Mouse (Mus musculus) heart, embryonic 13.5 days (tissue): ENCODE measurements at regions not wholly inside any gene's neighbourhood (a gene's known extent, or its start where the extent isn't known, plus 50 kb on each side); places are given as distances from the start of the nearest gene placed in this dataset.

ENCODE experiments used
- ATAC-seq: fragments of 200-750 bp; cut with Nextera tagmentation; 2 replicates; pipeline ENCODE4 v1.8.0; 2017; ENCODE audit warnings: moderate TSS enrichment; ENCODE audit not compliant: insufficient number of reproducible peaks, low FRiP score, low TSS enrichment; ENCODE audit errors: extremely low read depth
- H3K27ac ChIP-seq: fragments of 300-500 bp; sonication (generic); replicated peaks from 2 replicates; pipeline ENCODE4 v1.5.1; 2015; ENCODE audit warnings: moderate library complexity, mild to moderate bottlenecking, inconsistent platforms
- H3K27me3 ChIP-seq: fragments of 300-500 bp; sonication (generic); replicated peaks from 2 replicates; pipeline ENCODE4 v1.6.1; 2015; ENCODE audit warnings: mild to moderate bottlenecking, inconsistent platforms
- H3K36me3 ChIP-seq: fragments of 300-500 bp; sonication (generic); 2 replicates; pipeline ENCODE4 v1.6.1; 2015; ENCODE audit warnings: mild to moderate bottlenecking, inconsistent platforms
- H3K4me1 ChIP-seq: fragments of 300-500 bp; sonication (generic); 2 replicates; pipeline ENCODE4 v1.6.1; 2015; ENCODE audit warnings: inconsistent platforms
- H3K4me2 ChIP-seq: fragments of 300-500 bp; sonication (generic); 2 replicates; pipeline ENCODE4 v1.6.1; 2015; ENCODE audit warnings: inconsistent platforms, mild to moderate bottlenecking, moderate library complexity
- H3K4me3 ChIP-seq: fragments of 300-500 bp; sonication (generic); 2 replicates; pipeline ENCODE4 v1.5.1; 2015; ENCODE audit warnings: moderate library complexity, mild to moderate bottlenecking, inconsistent platforms
- H3K9ac ChIP-seq: fragments of 300-500 bp; sonication (generic); 2 replicates; pipeline ENCODE4 v1.6.1; 2015; ENCODE audit warnings: inconsistent platforms, mild to moderate bottlenecking, moderate library complexity
- H3K9me3 ChIP-seq: fragments of 300-500 bp; sonication (generic); 2 replicates; pipeline ENCODE4 v1.6.1; 2016; ENCODE audit warnings: inconsistent platforms
- WGBS: fragments of 180-500 bp; shearing (Covaris S2); methylation state at CpG from one replicate; pipeline ENCODE4 v1.1.7; 2015; ENCODE audit warnings: mixed read lengths; 5-methylcytosine and 5-hydroxymethylcytosine counted together

DNA sequence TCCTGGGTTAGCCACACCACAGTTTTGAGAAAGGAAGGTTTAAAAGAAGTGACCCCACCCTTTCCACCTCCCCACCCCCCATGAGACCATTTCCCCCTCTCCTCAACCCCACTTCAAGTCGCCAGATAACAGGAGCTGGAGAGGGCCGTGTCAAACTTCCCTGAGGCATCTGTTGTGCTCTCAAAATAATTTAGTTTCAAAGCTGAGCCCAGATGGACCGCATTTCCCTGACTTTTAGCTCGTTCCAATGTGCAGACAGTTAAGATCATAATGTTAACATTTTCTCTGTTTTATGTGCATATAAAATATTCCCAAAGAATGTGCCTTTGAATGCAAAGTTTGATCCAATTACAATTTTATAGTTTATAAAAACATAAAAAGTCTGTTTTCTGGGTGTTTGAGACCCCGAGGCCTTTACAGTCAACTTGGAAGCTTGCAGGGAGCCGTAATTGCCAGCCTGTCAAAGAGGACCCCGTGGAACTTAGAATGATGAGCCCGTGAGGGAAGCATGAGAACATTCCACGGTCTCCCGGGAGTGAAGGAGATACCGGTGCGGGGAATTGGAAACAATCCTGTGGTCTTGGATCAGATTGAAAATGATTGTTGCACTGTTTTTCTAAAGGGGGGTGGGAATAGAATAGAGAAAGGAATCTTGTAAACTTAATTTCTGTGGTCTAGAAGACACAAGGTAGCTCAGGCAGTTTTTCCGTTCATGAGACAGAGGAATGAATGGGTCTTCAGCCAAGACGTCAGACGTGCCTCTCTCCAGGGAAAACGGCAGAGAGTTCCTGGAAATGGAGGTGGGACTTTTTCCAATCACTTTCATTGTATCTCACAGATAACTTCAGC lies 903.3 kb downstream of the Mrps31 start:
- Histone ChIP-seq H3K4me3 (no peak overlapping the region), H3K4me2 (no peak overlapping the region), H3K27ac (no peak overlapping the region), H3K9me3 (peaks cover 4% of the 10 kb centered on the region; the same call in 1 of the 2 replicates), H3K27me3 (no peaks in the 10 kb centered on the region), H3K36me3 (no peaks in the 10 kb centered on the region), H3K4me1 (peaks cover 7% of the 10 kb centered on the region), H3K9ac (no peak overlapping the region)
- 49% methylated on average over 16 of the region's 16 CpGs for WGBS
- ATAC-seq = no peak

DNA sequence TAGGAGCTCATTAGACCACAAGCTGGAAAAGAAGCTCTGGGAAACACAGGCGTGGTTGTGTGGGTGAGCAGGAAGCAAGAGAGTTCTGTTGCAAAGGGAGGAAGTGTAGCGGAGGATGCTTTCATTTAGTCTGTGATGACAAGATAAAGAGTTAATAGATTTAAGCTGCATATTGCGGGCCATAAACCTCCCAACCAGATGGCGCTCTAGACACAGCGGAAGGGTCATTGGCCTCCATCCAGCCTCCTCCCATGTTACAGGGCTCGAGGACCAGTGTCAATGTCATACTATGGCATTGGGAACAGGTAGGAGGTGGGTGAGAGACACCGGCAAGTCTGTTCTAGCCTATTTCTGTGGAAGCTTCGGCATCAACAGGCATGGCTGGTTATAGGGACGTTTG lies 908.4 kb downstream of the Mrps31 start:
- Histone ChIP-seq H3K27me3 (no peaks in the 10 kb centered on the region), H3K4me2 (no peak overlapping the region), H3K9me3 (no peaks in the 10 kb centered on the region), H3K9ac (no peak overlapping the region), H3K4me1 (peaks cover 18% of the 10 kb centered on the region), H3K36me3 (no peaks in the 10 kb centered on the region), H3K4me3 (no peak overlapping the region), H3K27ac (no peak overlapping the region)
- WGBS = 47% methylated on average over 9 of the region's 9 CpGs
- ATAC-seq = no peak

DNA sequence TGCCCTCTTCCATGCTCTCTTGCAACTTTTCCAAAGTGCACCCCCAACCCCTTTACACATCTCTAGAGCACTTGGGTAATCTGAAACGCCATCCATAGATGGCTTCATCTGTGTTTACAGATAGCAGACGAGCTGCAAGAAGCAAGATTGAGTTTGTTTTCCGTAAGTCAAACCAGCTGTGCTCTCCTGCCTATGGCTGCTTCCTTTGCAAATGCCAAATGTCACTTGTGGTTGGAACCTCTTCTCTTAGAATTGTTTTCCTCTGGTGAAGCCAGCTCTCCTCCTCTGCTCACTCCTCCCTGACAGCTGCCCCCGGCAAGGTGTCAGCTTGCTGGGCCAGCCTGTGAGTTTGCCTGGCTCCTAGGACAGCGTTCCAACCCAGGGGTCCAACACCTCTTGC lies 910.0 kb downstream of the Mrps31 start:
- H3K9ac ChIP-seq = no peak overlapping the region
- H3K9me3 ChIP-seq = no peaks in the 10 kb centered on the region
- H3K4me3 ChIP-seq = no peak overlapping the region
- no peak overlapping the region for H3K27ac ChIP-seq
- no peak overlapping the region for H3K4me2 ChIP-seq
- H3K36me3 ChIP-seq = no peaks in the 10 kb centered on the region
- WGBS = 34% methylated on average over 5 of the region's 5 CpGs
- H3K4me1 ChIP-seq = peaks cover 18% of the 10 kb centered on the region
- no peak for ATAC-seq
- H3K27me3 ChIP-seq = no peaks in the 10 kb centered on the region

DNA sequence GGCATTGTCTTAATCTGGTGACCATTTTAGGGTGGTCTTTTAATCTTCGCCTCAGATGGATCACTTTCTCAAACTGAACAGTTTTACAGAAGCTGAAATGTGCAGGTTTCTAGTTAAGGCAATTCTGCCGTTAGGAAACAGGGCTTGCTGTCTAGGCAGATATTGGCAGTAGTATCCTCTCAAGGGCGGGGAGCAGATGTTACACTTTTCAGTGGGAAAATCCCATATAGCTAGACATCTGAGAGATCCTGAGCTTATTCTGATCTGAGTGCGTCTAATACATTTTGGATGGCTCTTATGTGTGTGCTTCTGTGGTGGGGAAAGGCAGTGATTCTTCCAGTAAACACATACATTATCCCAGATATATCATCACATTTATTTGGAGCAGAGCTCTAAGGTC lies 916.1 kb downstream of the Mrps31 start:
- Histone ChIP-seq H3K4me2 (no peak overlapping the region), H3K27me3 (no peaks in the 10 kb centered on the region), H3K4me3 (no peak overlapping the region), H3K36me3 (no peaks in the 10 kb centered on the region), H3K9ac (no peak overlapping the region), H3K27ac (no peak overlapping the region), H3K4me1 (no peaks in the 10 kb centered on the region), H3K9me3 (no peaks in the 10 kb centered on the region)
- ATAC-seq = no peak
- WGBS = 78% methylated on average over 4 of the region's 4 CpGs

DNA sequence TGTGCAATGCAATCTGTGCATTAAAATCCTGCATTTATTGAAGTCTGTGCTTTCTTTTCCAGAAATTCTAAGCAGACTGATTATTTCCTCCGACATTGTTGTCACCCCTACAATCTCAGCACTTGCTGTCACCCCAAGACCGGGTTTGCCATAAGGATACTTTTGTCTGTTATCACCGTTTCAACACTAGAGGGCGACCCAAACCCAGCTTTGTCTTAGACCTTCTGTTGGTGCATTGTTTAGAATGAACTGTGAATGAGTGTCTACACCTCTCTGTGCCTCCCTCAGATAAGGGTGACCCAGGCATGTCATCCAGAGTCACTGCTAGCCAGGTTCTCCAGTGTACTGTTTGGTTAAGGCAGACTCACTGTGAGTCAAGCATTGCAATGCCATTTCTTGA lies 933.0 kb downstream of the Mrps31 start:
- no peak for ATAC-seq

DNA sequence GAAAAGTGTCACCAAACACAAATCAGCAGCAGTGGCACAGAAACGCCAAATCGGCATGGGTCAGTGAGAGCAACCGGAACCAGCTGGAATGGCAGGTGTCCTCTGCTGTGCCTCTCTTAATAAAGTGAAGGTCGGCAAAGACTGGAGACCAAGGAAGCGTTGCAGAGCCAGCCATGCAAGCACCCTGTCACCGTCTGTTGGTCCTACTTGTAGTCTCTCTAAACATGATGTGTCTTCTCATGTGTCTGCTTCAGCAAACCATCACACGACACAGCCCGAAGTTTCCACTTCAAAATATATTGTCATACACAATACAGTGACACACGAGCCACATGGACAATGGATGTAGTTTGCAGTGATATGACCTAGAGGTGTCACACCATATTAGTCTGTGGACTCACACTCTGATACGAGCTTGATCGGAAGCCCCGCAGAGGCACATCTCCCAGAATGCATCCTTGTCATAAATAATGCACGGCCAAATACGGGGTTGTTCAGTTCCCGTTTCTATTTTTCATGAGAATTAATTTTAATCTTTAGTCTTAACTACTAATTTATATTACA lies 940.3 kb downstream of the Mrps31 start:
- no peaks in the 10 kb centered on the region for H3K36me3 ChIP-seq
- no peak overlapping the region for H3K4me3 ChIP-seq
- no peak overlapping the region for H3K27ac ChIP-seq
- no peak for ATAC-seq
- no peaks in the 10 kb centered on the region for H3K9me3 ChIP-seq
- H3K4me1 ChIP-seq = peaks cover 16% of the 10 kb centered on the region
- H3K27me3 ChIP-seq = no peaks in the 10 kb centered on the region
- no peak overlapping the region for H3K9ac ChIP-seq
- peak overlapping the region; percentile 46; the same call in 1 of the 2 replicates for H3K4me2 ChIP-seq
- WGBS = 80% methylated on average over 15 of the region's 15 CpGs

More for the DNA sequence above, 933.0 kb downstream of the Mrps31 start:
- 0 out of 2 replicates have a peak, but pooled peaks cover 3% of the 10 kb centered on the region for H3K9me3 ChIP-seq
- no peaks in the 10 kb centered on the region for H3K4me1 ChIP-seq
- H3K27me3 ChIP-seq = no peaks in the 10 kb centered on the region
- H3K4me2 ChIP-seq = no peak overlapping the region
- no peak overlapping the region for H3K27ac ChIP-seq
- 17% methylated on average over 4 of the region's 4 CpGs for WGBS
- no peak overlapping the region for H3K4me3 ChIP-seq
- H3K9ac ChIP-seq = no peak overlapping the region
- no peaks in the 10 kb centered on the region for H3K36me3 ChIP-seq

DNA sequence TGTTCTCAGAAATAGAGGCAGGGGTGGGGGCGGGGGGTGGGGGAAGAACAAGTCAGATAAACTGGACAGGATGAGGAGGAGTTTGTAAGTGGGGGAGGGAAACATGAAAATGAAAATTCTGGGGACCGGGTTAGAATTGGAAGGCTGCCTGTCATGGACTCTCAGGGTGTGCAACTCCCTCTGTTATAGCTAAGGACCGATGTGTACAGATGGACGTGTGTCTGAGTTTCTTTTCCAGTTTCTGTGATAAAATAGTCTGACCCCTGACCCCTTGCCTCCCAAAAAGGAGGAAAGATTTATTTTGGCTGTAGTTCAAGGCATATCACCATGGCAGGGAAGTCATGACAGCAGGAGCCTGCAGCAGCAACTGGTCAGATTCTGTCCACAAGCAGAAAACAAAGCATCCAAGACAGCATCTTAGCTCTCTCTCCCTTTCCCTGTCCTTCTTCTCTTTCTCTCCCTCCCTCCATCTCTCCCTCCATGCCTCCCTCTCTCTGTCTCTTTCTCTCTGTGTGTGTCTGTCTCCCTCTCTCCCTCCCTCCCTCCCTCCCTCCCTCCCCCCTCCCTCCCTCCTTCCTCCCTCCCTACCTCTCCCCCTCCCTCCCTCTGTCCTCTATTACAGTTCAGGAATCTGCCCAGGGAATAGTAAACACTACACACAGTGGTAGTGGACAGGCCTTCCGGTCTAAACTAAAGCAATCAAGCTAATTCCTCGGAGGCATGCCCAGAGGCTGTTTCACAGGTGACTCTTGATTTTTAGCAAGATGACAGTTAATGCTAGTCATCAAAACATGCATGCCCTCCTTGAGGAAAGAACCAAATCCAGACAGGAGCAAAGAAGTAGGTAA lies 941.3 kb downstream of the Mrps31 start:
- ATAC-seq = no peak
- Histone ChIP-seq H3K4me1 (peaks cover 16% of the 10 kb centered on the region), H3K36me3 (no peaks in the 10 kb centered on the region), H3K4me3 (no peak overlapping the region), H3K4me2 (peak overlapping the region; percentile 46), H3K9me3 (no peaks in the 10 kb centered on the region), H3K27ac (peak overlapping the region; percentile 45), H3K9ac (peak overlapping the region; percentile 47; the same call in 1 of the 2 replicates), H3K27me3 (no peaks in the 10 kb centered on the region)
- 39% methylated on average over 6 of the region's 6 CpGs for WGBS

DNA sequence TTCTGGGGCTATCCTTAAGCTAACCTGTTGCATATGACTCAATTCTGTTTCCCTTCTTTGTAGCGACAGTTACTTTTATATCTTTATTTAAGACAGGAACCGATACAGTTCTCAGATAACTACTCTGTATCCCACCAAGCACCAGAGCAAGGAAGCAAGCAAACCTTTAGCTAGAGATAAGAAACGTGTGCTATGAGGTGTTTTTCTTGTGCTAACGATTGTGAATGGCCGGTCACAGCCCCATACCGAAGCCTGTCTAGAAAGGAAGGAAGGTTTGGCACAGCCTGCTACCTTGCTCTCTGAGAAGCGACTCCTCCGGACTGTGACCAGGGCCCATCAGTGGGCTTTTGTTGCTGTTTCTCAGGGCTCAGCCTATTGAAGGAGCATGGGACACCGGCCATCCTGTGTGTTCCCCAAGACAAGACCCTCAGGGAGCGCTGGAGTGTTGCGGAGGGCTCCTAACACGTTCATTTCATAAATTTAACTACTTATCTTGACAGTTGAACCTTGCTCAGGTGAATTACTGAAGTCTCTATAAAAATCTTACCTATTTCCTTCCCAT lies 949.0 kb downstream of the Mrps31 start:
- Histone ChIP-seq H3K9me3 (peaks cover 22% of the 10 kb centered on the region), H3K4me1 (peaks cover 10% of the 10 kb centered on the region), H3K27me3 (no peaks in the 10 kb centered on the region), H3K4me2 (no peak overlapping the region), H3K36me3 (no peaks in the 10 kb centered on the region; the same call in 1 of the 2 replicates), H3K4me3 (no peak overlapping the region), H3K9ac (no peak overlapping the region), H3K27ac (peak overlapping the region; percentile 13; the same call in 1 of the 2 replicates)
- ATAC-seq = no peak
- WGBS = 49% methylated on average over 12 of the region's 12 CpGs

DNA sequence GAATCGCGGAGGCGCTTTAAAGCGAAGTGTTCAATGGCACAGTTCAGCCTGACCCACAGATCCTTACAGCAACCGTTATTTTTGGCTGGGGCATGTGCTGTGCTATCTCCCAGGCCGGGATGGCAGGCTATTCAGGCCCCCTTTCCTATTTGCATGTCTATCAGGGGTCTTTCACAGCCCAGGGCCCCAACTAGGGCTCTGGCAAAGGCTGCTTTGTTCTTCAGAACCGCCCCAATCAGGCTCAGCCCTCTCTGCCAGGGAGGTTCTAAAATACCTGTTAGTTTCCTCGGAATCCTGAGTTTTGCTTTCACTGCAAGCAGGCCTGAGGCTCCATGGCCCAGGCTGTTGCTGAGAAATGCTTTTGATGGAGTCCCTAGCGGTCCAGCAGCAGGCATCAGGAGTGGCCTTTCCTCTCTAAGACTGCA lies 949.7 kb downstream of the Mrps31 start:
- H3K27ac ChIP-seq = peak overlapping the region; percentile 91
- whole genome bisulfite sequencing = 11% methylated on average over 9 of the region's 9 CpGs
- no peaks in the 10 kb centered on the region for H3K27me3 ChIP-seq
- H3K4me1 ChIP-seq = peaks cover 10% of the 10 kb centered on the region
- H3K4me3 ChIP-seq = no peak overlapping the region; the same call in 1 of the 2 replicates
- ATAC-seq = no peak
- no peaks in the 10 kb centered on the region; the same call in 1 of the 2 replicates for H3K36me3 ChIP-seq
- peak overlapping the region; percentile 67 for H3K9ac ChIP-seq
- H3K9me3 ChIP-seq = peaks cover 22% of the 10 kb centered on the region
- peak overlapping the region; percentile 40 for H3K4me2 ChIP-seq
